Mouse (Mus musculus) gastrocnemius, adult 2 months (tissue): ENCODE measurements around the gene Dhrs7b. TPM values are rescaled to one million over a fixed set of nuclear protein-coding genes. Genes with fewer than 3 reads are reported as not detected.
"Not testable (repeated sequence)": the region's sequence is repeated elsewhere in the genome, so short reads cannot be mapped to it uniquely, and the experiment has no call there.

Experiments
- DNase-seq: peaks from one replicate; pipeline ENCODE4 v3.0.0; 2022
- H3K27ac ChIP-seq: fragments of 200-600 bp; 2 replicates; pipeline ENCODE4 v1.8.1; 2022; ENCODE audit warnings: mild to moderate bottlenecking
- H3K4me3 ChIP-seq: fragments of 200-600 bp; 2 replicates; pipeline ENCODE4 v1.8.1; 2022; ENCODE audit warnings: mild to moderate bottlenecking, moderate library complexity
- CTCF ChIP-seq: fragments of 200-600 bp; IDR thresholded peaks from 2 replicates; pipeline ENCODE4 v1.8.1; 2022; ENCODE audit warnings: antibody characterized with exemption, mild to moderate bottlenecking, moderate library complexity
- intact Hi-C: fragments of 180-260 bp; cut with DNase I; formaldehyde crosslinking; loops from one replicate; pipeline ENCODE4 v1.15.1; 2025
- long read RNA-seq, 2 experiments: library from polyadenylated mRNA; stranded (forward); transcript quantifications; one replicate each; pipeline ENCODE4 v2.0.0; 2021
- total RNA-seq, 2 experiments: library from RNA; stranded (reverse); gene quantifications; 2 replicates each; pipeline ENCODE4 v1.2.3; 2021

The Dhrs7b gene
- 10 to 100 TPM; 20.8 to 23.0 TPM for total RNA-seq
- long read RNA-seq, experiment 1, partial matches to known transcripts: 2 of 16 reads
- long read RNA-seq, experiment 1, other reads (novel, unspliced or antisense): 10 of 16 reads
- long read RNA-seq, experiment 2, transcript Dhrs7b-201 (7 exons, 1,553 nt): major isoform, 9 of 20 reads
- long read RNA-seq, experiment 2, partial matches to known transcripts: 2 of 20 reads
- long read RNA-seq, experiment 2, other reads (novel, unspliced or antisense): 9 of 20 reads

- Histone ChIP-seq H3K27ac (peak within 1 kb of the TSS; percentile 96), H3K4me3 (peak within 1 kb of the TSS; percentile 80)
- intact Hi-C loops: loop anchor here (2.0 kb wide), 1 partner anchor 48 kb away; the partner anchor contains the start of gene Tmem11
- TF ChIP-seq CTCF: no peak
- peak; percentile 85 for DNase-seq
Measured at GRCm38 (mm10) chr11:60830433-60831052, at the start of gene Dhrs7b. Gene Dhrs7b (plus strand): TSS chr11:60830631.

- peak; percentile 64 for DNase-seq
- intact Hi-C loops: no loop called here
- peak overlapping the region; percentile 80 for H3K27ac ChIP-seq
- peak overlapping the region; percentile 29 for H3K4me3 ChIP-seq
- no peak for TF ChIP-seq CTCF
Measured at GRCm38 (mm10) chr11:60784179-60784922, 46.1 kb upstream of the Dhrs7b start.

- DNase-seq: peak; percentile 60
- intact Hi-C loops: loop anchor here (5.0 kb wide), 1 partner anchor 90 kb away; the partner anchor contains the start of gene Tmem11
- peak overlapping the region; percentile 64 for H3K27ac ChIP-seq
- TF ChIP-seq CTCF: no peak
- H3K4me3 ChIP-seq: no peak overlapping the region
Measured at GRCm38 (mm10) chr11:60787595-60787994, 42.8 kb upstream of the Dhrs7b start.

- no peak for TF ChIP-seq CTCF
- no peak overlapping the region for H3K27ac ChIP-seq
- no peak for DNase-seq
- intact Hi-C loops: no loop called here
- H3K4me3 ChIP-seq: no peak overlapping the region
Measured at GRCm38 (mm10) chr11:60790472-60790871, 40.0 kb upstream of the Dhrs7b start.

GRCm38 (mm10) chr11:60796342-60796741, 34.1 kb upstream of the Dhrs7b start:
- Histone ChIP-seq H3K4me3 (no peak overlapping the region), H3K27ac (peak overlapping the region; percentile 75)
- TF ChIP-seq CTCF: no peak
- DNase-seq: peak; percentile 56
- intact Hi-C loops: no loop called here

- Histone ChIP-seq H3K27ac (no peak overlapping the region), H3K4me3 (no peak overlapping the region)
- intact Hi-C loops: no loop called here
- no peak for DNase-seq
- peak; percentile 29; the same call in 1 of the 2 replicates for TF ChIP-seq CTCF
Measured at GRCm38 (mm10) chr11:60799977-60800376, 30.5 kb upstream of the Dhrs7b start.

GRCm38 (mm10) chr11:60800892-60801291, 29.5 kb upstream of the Dhrs7b start:
- DNase-seq: no peak
- intact Hi-C loops: no loop called here

GRCm38 (mm10) chr11:60808286-60809070, 22.0 kb upstream of the Dhrs7b start:
- Histone ChIP-seq H3K4me3 (no peak overlapping the region), H3K27ac (peak overlapping the region; percentile 65)
- peak; percentile 62 for DNase-seq
- no peak for TF ChIP-seq CTCF
- intact Hi-C loops: no loop called here

More at GRCm38 (mm10) chr11:60800892-60801291, 29.5 kb upstream of the Dhrs7b start:
- Histone ChIP-seq H3K4me3 (no peak overlapping the region), H3K27ac (no peak overlapping the region)
- no peak for TF ChIP-seq CTCF

- H3K4me3 ChIP-seq: no peak overlapping the region
- DNase-seq: no peak
- peak overlapping the region; percentile 83; the same call in 1 of the 2 replicates for H3K27ac ChIP-seq
- intact Hi-C loops: no loop called here
- no peak for TF ChIP-seq CTCF
Measured at GRCm38 (mm10) chr11:60809546-60809945, 20.9 kb upstream of the Dhrs7b start.

GRCm38 (mm10) chr11:60810046-60810965, 20.1 kb upstream of the Dhrs7b start:
- TF ChIP-seq CTCF: no peak
- intact Hi-C loops: no loop called here

GRCm38 (mm10) chr11:60811054-60811460, 19.4 kb upstream of the Dhrs7b start:
- intact Hi-C loops: no loop called here
- peak overlapping the region; percentile 83 for H3K27ac ChIP-seq
- TF ChIP-seq CTCF: no peak
- H3K4me3 ChIP-seq: peak overlapping the region; percentile 69
- peak; percentile 97 for DNase-seq

More at GRCm38 (mm10) chr11:60810046-60810965, 20.1 kb upstream of the Dhrs7b start:
- peak overlapping the region; percentile 69 for H3K4me3 ChIP-seq
- peak overlapping the region; percentile 83 for H3K27ac ChIP-seq
- DNase-seq: no peak

GRCm38 (mm10) chr11:60811618-60812017, 18.8 kb upstream of the Dhrs7b start, which contains the start of gene Shmt1:
Gene Shmt1 (minus strand): TSS chr11:60811718.
- Histone ChIP-seq H3K4me3 (peak within 1 kb of the TSS; percentile 69), H3K27ac (peak within 1 kb of the TSS; percentile 83)
- intact Hi-C loops: not testable (repeated sequence)

More at GRCm38 (mm10) chr11:60811618-60812017, 18.8 kb upstream of the Dhrs7b start, which contains the start of gene Shmt1:
- DNase-seq: not testable (repeated sequence)
